Mouse (Mus musculus) midbrain, embryonic 16.5 days (tissue): ENCODE measurements around the gene Zbtb6. TPM values are rescaled to one million over a fixed set of nuclear protein-coding genes. Genes with fewer than 3 reads are reported as not detected.
A peak's percentile ranks its signal among the peaks of the same experiment; 100 is the strongest.

ENCODE experiments used
- ATAC-seq: fragments of 200-750 bp; cut with Nextera tagmentation; 2 replicates; pipeline ENCODE4 v1.8.0; 2017; ENCODE audit warnings: moderate TSS enrichment
- H3K27ac ChIP-seq: fragments of 300-500 bp; sonication (generic); 2 replicates; pipeline ENCODE4 v1.5.1; 2014; ENCODE audit warnings: mild to moderate bottlenecking, low read length, mixed read lengths
- H3K27me3 ChIP-seq: fragments of 300-500 bp; sonication (generic); 2 replicates; pipeline ENCODE4 v1.6.1; 2014; ENCODE audit warnings: low read depth, low read length, mixed read lengths; ENCODE audit not compliant: control insufficient read depth, insufficient read depth
- H3K36me3 ChIP-seq: fragments of 300-500 bp; sonication (generic); 2 replicates; pipeline ENCODE4 v1.6.1; 2014; ENCODE audit warnings: mild to moderate bottlenecking, low read length, moderate library complexity, mixed read lengths; ENCODE audit not compliant: control insufficient read depth, insufficient read depth
- H3K4me1 ChIP-seq: fragments of 300-500 bp; sonication (generic); 2 replicates; pipeline ENCODE4 v1.6.1; 2014; ENCODE audit warnings: mild to moderate bottlenecking, low read length, mixed read lengths; ENCODE audit not compliant: control insufficient read depth, insufficient read depth
- H3K4me2 ChIP-seq: fragments of 300-500 bp; sonication (generic); 2 replicates; pipeline ENCODE4 v1.6.1; 2014; ENCODE audit warnings: mild to moderate bottlenecking, low read length, mixed read lengths
- H3K4me3 ChIP-seq: fragments of 300-500 bp; sonication (generic); 2 replicates; pipeline ENCODE4 v1.5.1; 2014; ENCODE audit warnings: low read depth, mild to moderate bottlenecking, low read length, moderate library complexity, mixed read lengths
- H3K9ac ChIP-seq: fragments of 300-500 bp; sonication (generic); 2 replicates; pipeline ENCODE4 v1.6.1; 2014; ENCODE audit warnings: low read depth, low read length, mixed read lengths
- H3K9me3 ChIP-seq: fragments of 300-500 bp; sonication (generic); replicated peaks from 2 replicates; pipeline ENCODE4 v1.6.1; 2014; ENCODE audit warnings: mild to moderate bottlenecking, low read length, mixed read lengths; ENCODE audit not compliant: control insufficient read depth, poor library complexity, severe bottlenecking
- WGBS: fragments of 180-500 bp; shearing (Covaris S2); extraction: QIAGEN DNeasy Blood & Tissue Kit; methylation state at CpG from one replicate; pipeline ENCODE4 v1.1.7; 2014; 5-methylcytosine and 5-hydroxymethylcytosine counted together
- polyA plus RNA-seq: library from polyadenylated mRNA; unstranded; fragments of >200 nt; fragmentation: Nextera tagmentation; extraction: Ambion mirVana; gene quantifications from 2 replicates; pipeline ENCODE4 v1.2.1, GENCODE M21; 2015

Zbtb6 gene
- polyA plus RNA-seq, 1 experiment from 2014 or later: 19.2 TPM

GRCm38 (mm10) chr2:37452376-37452760 lies 9.4 kb upstream of the Zbtb6 start:
- under 1% methylated on average over 23 of the region's 24 CpGs for WGBS
- peak overlapping the region; percentile 95 for H3K4me3 ChIP-seq

GRCm38 (mm10) chr2:37451667-37452375 lies 8.8 kb upstream of the Zbtb6 start:
- Histone ChIP-seq H3K9me3 (no peaks in the 10 kb centered on the region), H3K4me2 (peak overlapping the region; percentile 94), H3K4me3 (peak overlapping the region; percentile 95), H3K36me3 (no peaks in the 10 kb centered on the region), H3K27ac (peak overlapping the region; percentile 90), H3K9ac (peak overlapping the region; percentile 97), H3K4me1 (peaks cover 23% of the 10 kb centered on the region), H3K27me3 (no peaks in the 10 kb centered on the region)
- ATAC-seq: peak; percentile 99
- WGBS: 11% methylated on average over 30 of the region's 44 CpGs

More at GRCm38 (mm10) chr2:37452376-37452760, 9.4 kb upstream of the Zbtb6 start:
- peak overlapping the region; percentile 94 for H3K4me2 ChIP-seq
- no peaks in the 10 kb centered on the region for H3K36me3 ChIP-seq
- H3K4me1 ChIP-seq: peaks cover 23% of the 10 kb centered on the region
- H3K27me3 ChIP-seq: no peaks in the 10 kb centered on the region
- H3K9ac ChIP-seq: peak overlapping the region; percentile 97
- peak overlapping the region; percentile 90 for H3K27ac ChIP-seq
- H3K9me3 ChIP-seq: no peaks in the 10 kb centered on the region
- peak; percentile 81 for ATAC-seq

- peak; percentile 55 for ATAC-seq
- Histone ChIP-seq H3K27ac (peak overlapping the region; percentile 99), H3K36me3 (peaks cover 6% of the 10 kb centered on the region), H3K4me1 (peaks cover 15% of the 10 kb centered on the region), H3K9me3 (no peaks in the 10 kb centered on the region), H3K9ac (peak overlapping the region; percentile 83), H3K4me3 (peak overlapping the region; percentile 71), H3K27me3 (no peaks in the 10 kb centered on the region), H3K4me2 (peak overlapping the region; percentile 73)
- 20% methylated on average over 7 of the region's 7 CpGs for WGBS
Observed at GRCm38 (mm10) chr2:37431609-37432008, 11.4 kb downstream of the Zbtb6 start.

GRCm38 (mm10) chr2:37430593-37431464 lies 12.1 kb downstream of the Zbtb6 start:
- Histone ChIP-seq H3K9me3 (no peaks in the 10 kb centered on the region), H3K27ac (peak overlapping the region; percentile 99), H3K4me2 (peak overlapping the region; percentile 73), H3K27me3 (no peaks in the 10 kb centered on the region), H3K9ac (peak overlapping the region; percentile 83), H3K4me3 (peak overlapping the region; percentile 71), H3K36me3 (peaks cover 6% of the 10 kb centered on the region), H3K4me1 (peaks cover 15% of the 10 kb centered on the region)
- under 1% methylated on average over 38 of the region's 38 CpGs for WGBS
- ATAC-seq: peak; percentile 95

GRCm38 (mm10) chr2:37423671-37424070 lies 19.3 kb downstream of the Zbtb6 start:
- peaks cover 2% of the 10 kb centered on the region; the same call in 1 of the 2 replicates for H3K36me3 ChIP-seq
- no peak overlapping the region for H3K4me2 ChIP-seq
- ATAC-seq: no peak
- no peak overlapping the region for H3K4me3 ChIP-seq
- no peaks in the 10 kb centered on the region for H3K9me3 ChIP-seq
- no peaks in the 10 kb centered on the region for H3K27me3 ChIP-seq
- WGBS: 46% methylated on average over 3 of the region's 3 CpGs
- H3K27ac ChIP-seq: no peak overlapping the region
- H3K9ac ChIP-seq: no peak overlapping the region
- peaks cover 20% of the 10 kb centered on the region for H3K4me1 ChIP-seq

- H3K27me3 ChIP-seq: no peaks in the 10 kb centered on the region
- H3K4me2 ChIP-seq: peak within 1 kb of the TSS; percentile 83
- no peaks in the 10 kb centered on the region for H3K36me3 ChIP-seq
- H3K27ac ChIP-seq: peak within 1 kb of the TSS; percentile 98
- no peaks in the 10 kb centered on the region for H3K9me3 ChIP-seq
- H3K4me1 ChIP-seq: peaks cover 20% of the 10 kb centered on the region
- peak; percentile 97 for ATAC-seq
- peak within 1 kb of the TSS; percentile 99 for H3K9ac ChIP-seq
- H3K4me3 ChIP-seq: peak within 1 kb of the TSS; percentile 99
- under 1% methylated on average over 64 of the region's 75 CpGs for WGBS
Observed at GRCm38 (mm10) chr2:37422306-37423304, 20.4 kb downstream of the Zbtb6 start, which contains the start of gene Rc3h2. Gene Rc3h2 (minus strand): TSS chr2:37422903.

GRCm38 (mm10) chr2:37421903-37422302 lies 21.1 kb downstream of the Zbtb6 start:
- under 1% methylated on average over 3 of the region's 3 CpGs for WGBS
- Histone ChIP-seq H3K4me2 (peak overlapping the region; percentile 83), H3K36me3 (no peaks in the 10 kb centered on the region)

GRCm38 (mm10) chr2:37395539-37395938 lies 47.4 kb downstream of the Zbtb6 start:
- no peaks in the 10 kb centered on the region for H3K4me1 ChIP-seq
- 50% methylated on average over 1 of the region's 1 CpGs for WGBS
- H3K4me3 ChIP-seq: no peak overlapping the region
- no peaks in the 10 kb centered on the region for H3K9me3 ChIP-seq
- no peak overlapping the region for H3K9ac ChIP-seq
- H3K27ac ChIP-seq: no peak overlapping the region
- no peak for ATAC-seq
- no peak overlapping the region for H3K4me2 ChIP-seq
- peaks cover 12% of the 10 kb centered on the region for H3K36me3 ChIP-seq
- no peaks in the 10 kb centered on the region for H3K27me3 ChIP-seq

More at GRCm38 (mm10) chr2:37421903-37422302, 21.1 kb downstream of the Zbtb6 start:
- H3K4me3 ChIP-seq: peak overlapping the region; percentile 99
- peaks cover 20% of the 10 kb centered on the region for H3K4me1 ChIP-seq
- peak overlapping the region; percentile 99 for H3K9ac ChIP-seq
- H3K27ac ChIP-seq: peak overlapping the region; percentile 98
- H3K9me3 ChIP-seq: no peaks in the 10 kb centered on the region
- ATAC-seq: no peak
- H3K27me3 ChIP-seq: no peaks in the 10 kb centered on the region
